Mouse (Mus musculus): ENCODE measurements around the gene Cops4. TPM values are rescaled to one million over a fixed set of nuclear protein-coding genes. Genes with fewer than 3 reads are reported as not detected.

Cops4 gene
- total RNA-seq, 1 experiment from 2014 or later = 166 TPM

GRCm38 (mm10) chr5:100594803-100595467 lies 76.8 kb downstream of the Cops4 start:
- ATAC-seq (replicated peaks in 1 of 2; ENCODE audit: insufficient read depth in 1 of 2, low FRiP score in 2 of 2, low TSS enrichment in 1 of 2, low read depth in 1 of 2, poor library complexity in 2 of 2, severe bottlenecking in 2 of 2) = no peak

GRCm38 (mm10) chr5:100595999-100596398 lies 77.9 kb downstream of the Cops4 start:
- no peak for ATAC-seq (replicated peaks in 1 of 2; ENCODE audit: insufficient read depth in 1 of 2, low FRiP score in 2 of 2, low TSS enrichment in 1 of 2, low read depth in 1 of 2, poor library complexity in 2 of 2, severe bottlenecking in 2 of 2)

Other genes starting within 250 kb of the Cops4 start
- gene Sec31a, start 102.1 kb upstream of the Cops4 start, total RNA-seq (2017) = 95.9 and 134 TPM in 2 replicates
- gene Lin54, start 17.7 kb upstream of the Cops4 start, total RNA-seq (2017) = 27.6 and 37.5 TPM in 2 replicates
- 739 and 944 TPM in 2 replicates for gene Plac8, start 53.9 kb downstream of the Cops4 start, total RNA-seq (2017)
- 46.2 and 51.4 TPM in 2 replicates for gene Coq2, start 156.8 kb downstream of the Cops4 start, total RNA-seq (2017)
- 7.1 and 7.9 TPM in 2 replicates for gene Hpse, start 201.4 kb downstream of the Cops4 start, total RNA-seq (2017)